31 mouse cellular contexts compared by ENCODE assay signal in genomic region chr3:58302322-58302721, GRCm38 (mm10).
"Had no signal": no experiment of that assay in that cellular context is flagged by ENCODE, and none has a peak within 500 bp of the region (broad histone marks: within the 10 kb centered on the region; RNA-seq: fewer than 3 reads in every experiment).

No protein-coding gene starts in this region.

- H3K9ac ChIP-seq: heart, embryonic 12.5 days; heart, embryonic 13.5 days; heart, embryonic 15.5 days; hindbrain, embryonic 12.5 days; hindbrain, embryonic 13.5 days; hindbrain, embryonic 14.5 days; hindbrain, embryonic 15.5 days; intestine, embryonic 15.5 days; kidney, embryonic 15.5 days had no signal

- H3K9me3 ChIP-seq: heart, embryonic 10.5 days; heart, embryonic 12.5 days; heart, embryonic 13.5 days; heart, embryonic 15.5 days; hindbrain, embryonic 10.5 days; hindbrain, embryonic 12.5 days; hindbrain, embryonic 13.5 days; hindbrain, embryonic 15.5 days; intestine, embryonic 15.5 days; kidney, embryonic 15.5 days had no signal

- H3K27ac ChIP-seq: heart, embryonic 10.5 days; heart, embryonic 13.5 days; heart, embryonic 15.5 days; hindbrain, embryonic 10.5 days; hindbrain, embryonic 12.5 days; hindbrain, embryonic 13.5 days; hindbrain, embryonic 14.5 days; hindbrain, embryonic 15.5 days; hindbrain, postnatal 0 days; intestine, embryonic 15.5 days; kidney, embryonic 15.5 days; kidney, postnatal 0 days; layer of hippocampus, adult 2 months had no signal

- DNase-seq: heart, postnatal 10 days; heart, postnatal 14 days; heart, postnatal 36 days; heart, postnatal 4 days; kidney, adult 11 months; kidney, adult 18-20 months; kidney, adult 2 months; kidney, adult 8-10 months; kidney, adult 9 months; kidney, postnatal 10 days; kidney, postnatal 14 days; kidney, postnatal 25 days; kidney, postnatal 36 days; kidney, postnatal 4 days; layer of hippocampus, adult 9-11 months; layer of hippocampus, postnatal 36 days had no signal

- H3K4me1 ChIP-seq: hindbrain, embryonic 13.5 days; hindbrain, embryonic 15.5 days; intestine, embryonic 15.5 days had no signal

- H3K36me3 ChIP-seq: heart, embryonic 10.5 days; heart, embryonic 12.5 days; heart, embryonic 13.5 days; heart, embryonic 15.5 days; hindbrain, embryonic 10.5 days; hindbrain, embryonic 12.5 days; hindbrain, embryonic 13.5 days; hindbrain, embryonic 15.5 days; intestine, embryonic 15.5 days; kidney, embryonic 15.5 days had no signal

- H3K27me3 ChIP-seq: heart, embryonic 12.5 days; heart, embryonic 13.5 days; heart, embryonic 15.5 days; hindbrain, embryonic 12.5 days; hindbrain, embryonic 13.5 days; hindbrain, embryonic 15.5 days; intestine, embryonic 15.5 days; kidney, embryonic 15.5 days had no signal

- H3K4me2 ChIP-seq: heart, embryonic 11.5 days; heart, embryonic 12.5 days; heart, embryonic 13.5 days; heart, embryonic 15.5 days; hindbrain, embryonic 12.5 days; hindbrain, embryonic 13.5 days; hindbrain, embryonic 14.5 days; hindbrain, embryonic 15.5 days; intestine, embryonic 15.5 days; kidney, embryonic 15.5 days had no signal

- H3K4me3 ChIP-seq: heart, embryonic 10.5 days; heart, embryonic 12.5 days; heart, embryonic 13.5 days; heart, embryonic 15.5 days; hindbrain, embryonic 10.5 days; hindbrain, embryonic 12.5 days; hindbrain, embryonic 13.5 days; hindbrain, embryonic 15.5 days; intestine, embryonic 15.5 days; kidney, embryonic 15.5 days; layer of hippocampus, adult 2 months had no signal
